Mouse (Mus musculus) embryo, embryonic 11.5 days (tissue): ENCODE data around the gene Syt16.

Source experiments
- DNase-seq: peaks from one replicate; pipeline ENCODE4 v3.0.0-alpha.2; 2012; ENCODE audit warnings: low read depth, low spot score

Syt16 gene

DNA sequence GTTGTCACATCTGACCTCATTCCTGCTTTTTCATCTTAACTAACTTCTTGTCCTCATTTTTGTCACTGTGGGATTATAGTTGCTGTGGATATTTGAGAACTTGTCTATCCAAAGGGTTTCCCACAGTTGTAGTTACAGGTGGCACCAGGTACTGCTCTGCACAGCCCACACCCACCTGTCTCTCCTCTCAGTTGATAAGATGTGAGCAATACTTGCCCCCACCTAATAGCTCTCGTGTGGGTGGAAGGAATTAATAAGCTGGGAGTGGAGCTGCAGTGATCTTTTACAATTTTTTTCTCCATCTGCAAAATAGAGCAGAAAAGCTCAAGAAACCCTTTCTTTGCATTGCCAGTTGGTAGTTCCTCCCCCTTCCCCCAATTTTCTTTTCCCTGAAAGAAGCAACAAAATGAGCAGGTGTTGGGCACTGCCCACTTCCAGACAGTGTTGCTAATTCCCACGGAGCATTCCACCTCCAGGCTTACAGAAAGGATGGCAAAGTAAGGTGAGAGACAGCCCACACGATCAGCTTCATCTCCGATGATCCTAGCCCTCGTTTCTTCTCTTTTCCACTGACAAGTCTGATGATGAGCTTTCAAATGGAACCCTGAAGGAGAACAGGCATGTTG, 218.8 kb downstream of the Syt16 start:
- DNase-seq = no peak

DNA sequence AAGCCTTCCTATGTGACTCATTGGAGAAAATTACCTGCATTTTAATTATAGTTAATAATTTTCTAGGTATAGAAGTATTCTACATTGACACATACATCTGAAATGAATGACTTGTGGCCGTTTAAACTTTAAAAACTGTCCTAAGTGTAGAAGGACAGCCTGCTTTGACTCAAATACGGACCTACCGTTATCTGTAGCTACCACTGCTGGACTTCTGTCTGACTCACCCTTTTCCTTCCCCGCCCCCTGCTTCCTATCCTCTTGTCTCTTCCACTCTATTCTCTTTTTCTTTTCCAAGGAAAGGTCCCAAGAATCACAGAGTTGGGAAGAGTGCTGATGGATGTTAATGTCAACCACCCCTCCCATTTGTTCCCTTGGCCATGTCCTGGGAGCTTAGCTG, 222.4 kb downstream of the Syt16 start:
- no peak for DNase-seq

DNA sequence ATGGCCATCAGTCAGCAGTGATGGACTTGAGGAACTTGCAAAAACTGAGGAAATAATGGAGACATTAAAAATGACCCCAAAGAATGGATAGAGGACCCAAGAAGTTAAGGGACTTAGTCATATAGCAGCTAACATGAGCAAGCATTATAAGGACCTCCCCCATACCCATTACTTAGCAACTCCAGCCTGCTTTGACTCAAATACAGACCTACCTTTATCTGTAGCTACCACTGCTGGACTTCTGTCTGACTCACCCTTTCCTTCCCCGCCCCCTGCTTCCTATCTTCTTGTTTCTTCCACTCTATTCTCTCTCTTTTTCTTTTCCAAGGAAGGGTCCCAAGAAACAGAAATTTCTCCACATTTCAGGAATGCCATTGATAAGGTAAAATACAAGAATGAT, 223.2 kb downstream of the Syt16 start:
- DNase-seq = no peak

DNA sequence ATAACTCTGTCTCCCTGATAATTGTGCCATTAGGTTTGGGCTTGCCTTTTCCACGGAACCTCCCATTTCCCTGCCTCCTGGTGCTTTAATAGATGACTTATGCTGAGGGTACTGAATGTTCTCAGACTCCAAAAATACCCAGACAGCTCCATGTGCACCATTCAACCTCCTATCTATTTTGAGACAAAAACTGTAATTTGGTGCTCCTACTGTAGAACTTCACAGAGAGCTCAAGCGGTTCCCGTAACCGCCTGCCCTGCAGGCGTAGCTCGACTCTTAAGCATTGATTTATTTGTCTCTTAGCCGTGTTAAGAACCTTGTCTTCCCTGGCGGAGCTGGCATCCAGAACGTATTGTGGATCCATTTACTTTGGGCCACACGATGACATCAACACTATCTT, 233.3 kb downstream of the Syt16 start:
- DNase-seq = no peak

DNA sequence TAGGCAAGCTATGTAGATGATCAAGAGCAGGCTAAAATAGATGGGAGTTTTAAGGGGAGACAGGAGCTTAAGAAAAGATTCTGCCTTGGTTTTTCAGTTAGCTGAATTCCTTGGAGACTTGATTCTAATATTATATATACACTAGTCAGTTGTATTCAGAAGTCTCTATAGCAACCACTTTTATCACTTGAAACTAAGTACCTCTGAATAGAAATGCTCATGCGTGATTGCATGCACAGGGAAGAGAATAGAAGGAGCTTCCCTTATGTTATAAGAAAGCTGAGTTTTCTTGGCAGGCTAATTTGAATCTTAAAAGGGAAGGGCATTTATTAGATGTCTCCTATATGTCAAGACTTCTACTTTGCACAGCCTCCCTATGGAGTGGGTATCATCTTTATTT, 235.4 kb downstream of the Syt16 start:
- no peak for DNase-seq

DNA sequence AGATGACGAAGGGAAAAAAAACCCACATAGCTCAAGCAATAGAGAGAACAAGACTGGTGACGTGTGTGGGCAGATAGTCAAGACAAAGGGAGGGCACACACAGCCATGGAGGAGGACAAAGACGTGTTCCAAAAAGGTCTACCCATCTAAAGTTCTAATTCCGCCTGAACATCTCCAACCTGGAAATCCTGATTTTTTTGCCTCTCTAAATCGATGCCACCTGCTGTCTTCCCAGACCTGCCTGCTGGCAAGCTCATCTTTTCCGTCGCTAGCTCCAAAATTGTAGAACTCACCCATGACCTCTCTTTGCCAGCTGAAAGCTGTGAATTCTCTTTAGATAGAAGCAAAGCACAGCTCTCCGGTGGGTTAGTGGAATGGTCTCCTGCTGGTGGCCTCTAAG, 238.7 kb downstream of the Syt16 start:
- DNase-seq = no peak

DNA sequence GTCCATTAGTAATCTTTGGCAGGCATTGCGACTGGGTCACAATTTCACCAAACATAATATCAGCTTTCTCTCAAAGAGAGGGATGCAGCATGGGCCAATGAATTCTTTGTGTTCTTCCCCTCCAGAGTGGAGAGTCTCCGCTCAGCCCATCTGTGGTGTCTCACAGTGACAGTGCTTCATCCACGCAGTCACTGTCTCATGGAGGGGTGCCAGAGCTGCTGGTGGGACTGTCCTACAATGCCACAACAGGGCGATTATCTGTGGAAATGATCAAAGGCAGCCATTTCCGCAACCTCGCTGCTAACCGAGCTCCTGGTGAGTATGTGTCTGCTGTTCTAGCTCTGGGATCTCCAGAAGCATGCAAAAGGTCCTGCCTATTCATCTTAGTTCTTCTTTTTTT, 240.6 kb downstream of the Syt16 start:
- DNase-seq = no peak

DNA sequence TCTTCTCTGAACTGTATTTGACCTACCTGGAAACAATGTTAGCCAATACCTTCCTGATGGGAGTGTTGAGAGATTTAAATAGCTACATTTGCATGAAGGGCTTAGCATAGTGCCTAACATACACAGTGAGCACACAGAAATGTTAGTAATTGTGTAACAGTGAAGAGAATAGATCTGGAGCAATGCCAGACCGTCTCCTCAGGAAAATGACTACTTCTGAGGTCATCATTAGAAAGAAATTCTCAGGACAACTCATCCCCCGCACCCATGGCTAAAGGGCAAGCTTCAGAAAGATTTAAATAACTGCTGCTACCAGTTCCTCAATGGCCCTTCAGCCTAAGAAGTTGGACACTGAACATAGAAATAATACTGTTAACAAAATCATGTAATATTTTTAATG, 241.3 kb downstream of the Syt16 start:
- no peak for DNase-seq

DNA sequence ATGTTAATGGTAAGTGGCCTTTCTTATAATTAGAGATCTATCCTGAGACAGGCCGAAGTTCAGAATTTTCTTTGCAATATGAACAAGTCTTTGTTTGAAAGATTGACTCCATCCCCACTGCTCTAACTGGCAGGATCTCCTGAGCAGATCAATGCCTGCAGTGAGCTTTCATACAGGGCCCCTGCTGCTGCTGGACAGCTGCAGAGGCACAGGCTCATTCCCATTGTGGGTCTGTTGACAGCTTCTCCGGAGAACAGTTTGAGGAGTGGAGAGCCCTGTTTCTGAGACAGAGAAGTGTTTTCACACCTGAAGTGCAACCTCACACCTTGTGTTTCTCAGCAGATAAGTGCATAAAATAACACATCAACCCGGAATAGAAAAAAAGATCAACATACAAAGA, 267.4 kb downstream of the Syt16 start:
- DNase-seq = no peak

DNA sequence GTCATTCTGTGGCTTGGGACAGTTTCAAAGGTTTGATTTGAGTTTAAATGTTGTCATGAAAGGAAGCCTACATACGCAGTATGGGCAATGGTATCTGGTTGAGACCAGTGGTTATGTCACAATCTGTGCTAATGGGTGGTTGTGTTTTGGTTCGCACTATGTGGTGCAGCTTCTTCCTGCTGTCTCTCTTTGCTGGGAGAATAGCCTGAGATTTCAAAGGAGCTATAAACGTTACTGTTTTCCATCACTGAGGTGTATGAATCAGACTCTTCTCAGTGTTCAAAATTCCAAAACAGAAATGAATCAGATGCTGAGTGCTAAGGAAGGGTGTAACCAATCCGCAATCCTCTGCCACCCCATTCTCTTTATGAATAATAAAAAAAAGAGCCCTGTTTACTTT, 269.6 kb downstream of the Syt16 start:
- DNase-seq = no peak

DNA sequence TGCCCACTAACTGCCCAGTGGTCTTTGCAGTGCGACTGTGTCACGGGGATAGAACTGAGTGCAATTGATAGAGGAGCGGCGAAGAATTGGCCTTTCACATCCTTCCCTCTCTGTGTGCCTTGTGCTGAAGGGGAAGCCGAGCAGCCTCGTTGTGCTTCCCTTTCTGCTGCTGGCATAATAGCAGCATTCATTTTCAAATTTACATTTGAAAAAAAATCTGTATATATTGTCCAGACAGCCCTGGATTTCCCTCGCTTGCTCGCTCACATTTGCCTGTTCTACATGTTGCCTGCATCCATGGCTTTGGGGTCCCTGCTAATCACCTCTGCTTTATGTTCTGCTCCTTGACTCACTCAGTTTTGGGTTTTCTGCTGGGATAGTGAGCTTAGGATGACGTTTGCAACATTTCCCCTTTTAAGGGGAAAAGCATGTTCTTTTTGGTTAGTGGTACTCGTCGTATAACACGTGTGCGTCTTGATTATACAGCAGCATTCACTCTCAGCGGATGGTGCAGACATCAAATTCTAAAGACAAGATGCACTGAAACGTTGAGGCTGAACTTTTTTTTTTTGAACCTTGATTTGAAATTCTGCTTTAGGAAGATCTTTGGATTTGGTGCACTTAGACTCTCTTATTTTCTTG, 271.3 kb downstream of the Syt16 start:
- no peak for DNase-seq

DNA sequence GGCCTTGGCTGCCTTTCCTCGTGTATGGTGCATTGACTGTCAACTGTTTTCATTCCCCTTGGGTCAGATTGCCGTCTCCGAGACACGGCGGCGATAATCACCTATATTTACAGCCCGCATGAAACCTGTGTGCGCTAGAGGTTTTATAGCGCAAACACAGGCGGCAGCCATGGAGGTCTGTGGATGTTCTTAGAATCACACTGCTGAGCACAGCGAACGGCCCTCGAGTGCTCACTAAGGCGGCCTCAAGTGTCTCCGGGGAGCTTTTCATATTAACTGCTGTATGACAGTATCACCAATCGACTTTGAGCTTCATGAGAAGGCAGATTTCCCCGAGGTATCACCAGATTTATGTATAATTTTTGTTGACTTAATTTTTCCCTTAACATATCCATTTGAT, 275.1 kb downstream of the Syt16 start:
- no peak for DNase-seq

DNA sequence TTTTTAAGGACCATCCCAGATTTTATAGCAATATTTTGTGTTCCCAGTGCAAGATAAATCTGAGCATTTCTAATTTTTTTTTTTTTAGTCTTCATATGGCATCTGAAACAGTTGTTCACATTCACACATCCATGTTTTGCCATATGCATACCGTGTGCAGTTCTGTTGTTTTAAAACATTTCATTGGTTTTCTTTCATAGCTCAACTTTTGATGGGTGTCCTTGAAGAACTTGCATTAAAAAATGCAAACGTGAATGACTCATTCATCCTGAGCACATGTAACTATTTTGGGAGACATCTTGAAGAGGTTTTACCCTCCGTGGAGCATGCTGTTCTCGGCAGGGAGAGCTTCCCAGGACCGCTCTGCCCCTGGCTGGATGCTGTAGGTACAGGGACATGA, 279.8 kb downstream of the Syt16 start:
- DNase-seq = no peak

DNA sequence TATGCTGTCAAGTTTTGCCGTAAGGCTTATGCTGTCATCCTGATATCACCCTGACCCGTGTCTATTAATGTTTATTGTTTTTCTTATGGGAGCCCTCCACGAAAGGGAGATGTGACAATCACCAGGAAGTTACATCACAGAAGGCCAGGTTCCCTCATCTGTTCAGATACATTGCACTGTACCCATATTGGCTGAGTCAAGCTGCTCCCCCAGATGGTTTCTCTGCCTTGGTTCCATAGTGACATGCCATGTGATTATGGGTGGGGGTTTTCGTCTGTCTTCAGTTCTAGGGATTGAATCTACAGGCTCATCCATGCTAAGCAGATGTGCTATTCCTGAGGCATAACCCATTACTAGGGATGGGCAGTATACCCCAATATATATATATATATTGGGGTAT, 283.9 kb downstream of the Syt16 start:
- no peak for DNase-seq

DNA sequence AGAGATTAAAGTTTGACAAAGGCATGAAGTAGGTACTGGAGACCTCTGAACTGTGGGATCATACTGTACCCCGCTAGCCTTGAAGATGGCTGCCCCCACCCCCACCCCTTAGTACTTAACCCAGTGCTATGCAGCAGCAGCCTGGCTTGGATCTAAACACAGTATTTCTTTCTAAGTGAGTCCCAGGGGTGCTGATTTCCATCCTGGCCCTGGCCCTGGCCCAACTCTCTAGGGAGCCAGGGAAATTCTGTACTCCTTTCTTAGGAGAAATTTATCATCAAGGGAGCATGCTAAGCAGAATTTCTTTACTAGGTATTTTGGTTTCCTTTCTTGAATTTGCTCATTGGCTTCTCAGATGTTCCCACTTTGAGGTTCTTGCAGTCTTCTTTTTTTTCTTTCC, 285.4 kb downstream of the Syt16 start:
- DNase-seq = no peak

DNA sequence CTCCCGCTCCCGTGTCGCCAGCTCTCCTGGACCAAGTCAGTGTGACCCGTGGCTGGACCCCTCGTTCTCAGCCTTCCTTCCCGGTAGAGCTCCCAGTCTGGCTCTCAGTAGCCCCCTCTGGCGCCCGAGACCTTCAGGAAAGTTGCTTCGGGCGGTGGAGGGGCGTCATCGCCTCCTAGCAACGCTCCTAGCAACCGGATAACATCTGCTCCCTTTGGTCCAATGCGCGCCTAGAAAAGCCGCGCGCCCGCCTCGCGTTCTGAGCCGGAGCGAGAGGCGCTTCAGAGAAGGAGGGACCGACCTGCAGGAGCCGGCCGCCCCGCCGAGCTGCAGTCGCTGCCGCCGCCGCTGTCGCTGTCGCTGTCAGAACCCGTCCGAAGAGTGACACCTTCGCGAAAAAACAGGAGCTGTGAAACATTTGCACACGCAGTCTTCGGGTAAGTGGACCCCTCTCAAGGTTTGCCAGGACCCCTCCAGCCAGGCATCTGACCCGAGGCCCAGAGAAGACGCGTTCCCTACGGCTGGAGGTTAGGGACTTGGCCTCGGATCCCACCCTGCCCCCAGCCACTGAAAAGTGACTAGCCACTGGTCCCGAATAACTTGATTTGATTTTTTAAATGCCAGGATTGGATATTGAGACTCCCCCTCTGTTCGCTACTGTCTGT, 286.7 kb downstream of the Syt16 start:
- peak; percentile 90 for DNase-seq

DNA sequence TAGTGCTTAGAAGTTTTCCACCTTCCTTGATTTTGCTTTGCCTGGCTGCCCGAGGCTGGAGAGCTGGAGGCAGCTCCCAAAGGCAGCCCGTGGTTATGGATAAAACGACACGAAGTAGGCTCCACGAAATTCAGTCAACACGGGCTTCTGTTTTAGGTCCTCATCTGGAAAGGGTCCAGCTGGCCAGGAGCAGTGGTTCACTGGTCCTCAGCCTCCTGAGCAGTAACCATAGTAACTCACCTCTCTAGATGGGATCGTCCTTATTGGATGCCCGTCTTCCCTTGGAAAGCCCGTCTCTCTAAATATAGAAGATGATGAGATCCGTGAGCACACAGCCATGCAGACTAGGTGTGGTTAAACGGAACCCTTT, 287.2 kb downstream of the Syt16 start:
- no peak for DNase-seq

DNA sequence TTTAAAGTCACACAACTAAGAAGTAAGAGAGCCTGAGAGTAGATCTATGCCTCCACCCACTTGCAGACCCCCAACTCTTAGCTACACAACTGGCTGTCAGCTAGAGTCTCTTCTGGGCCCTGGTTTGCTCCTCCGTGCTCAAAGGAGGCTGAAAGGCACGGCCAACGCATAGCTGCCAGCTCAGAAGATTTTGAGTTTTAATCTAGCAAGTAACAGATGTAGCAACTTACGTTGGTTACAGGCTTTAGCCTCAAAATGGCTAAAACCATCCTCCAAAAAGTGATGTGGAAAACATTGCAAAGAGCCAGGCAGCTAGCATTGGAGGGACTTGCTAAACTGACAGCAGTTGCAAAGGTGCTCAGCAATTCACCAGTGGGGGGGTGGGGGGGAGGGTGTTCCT, 293.5 kb downstream of the Syt16 start:
- no peak for DNase-seq

DNA sequence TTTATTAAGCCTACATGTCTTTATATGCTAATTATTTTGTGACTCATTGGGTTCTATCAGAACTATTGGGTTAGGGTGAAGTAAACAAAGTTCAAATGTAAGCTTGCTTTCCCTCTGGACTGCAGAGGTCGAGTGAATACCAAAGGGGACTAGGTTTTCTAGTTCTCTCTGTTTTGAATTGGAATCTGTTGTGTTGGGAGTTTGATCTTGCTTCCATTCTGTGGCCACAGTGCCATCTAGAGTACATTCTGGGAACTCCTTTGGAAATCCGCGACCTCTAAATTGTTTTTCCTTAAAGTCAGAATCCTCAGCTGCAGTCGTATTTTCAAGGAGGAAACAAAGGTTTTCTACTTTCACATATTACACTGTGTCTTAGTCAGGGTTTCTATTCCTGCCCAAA, 296.2 kb downstream of the Syt16 start:
- DNase-seq = peak; percentile 46

DNA sequence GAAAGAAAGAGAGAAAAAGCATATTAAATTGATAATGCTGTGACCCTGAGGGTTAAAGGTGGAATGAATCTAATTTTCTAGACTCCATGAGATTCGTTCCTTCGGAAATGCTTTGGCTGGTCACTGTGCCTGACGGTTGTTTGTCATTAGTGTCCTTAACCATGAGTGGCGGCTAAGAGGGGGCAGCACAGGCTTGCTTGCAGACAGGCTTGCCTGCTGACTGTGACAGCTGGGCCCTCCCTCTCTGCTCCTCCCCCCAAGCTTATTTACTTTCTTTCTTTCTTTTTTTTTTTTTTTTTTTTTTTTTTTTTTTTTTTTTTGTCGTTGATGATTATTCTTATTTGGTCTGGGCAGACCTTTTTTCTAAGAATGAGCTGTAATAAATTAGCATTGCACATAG, 298.9 kb downstream of the Syt16 start:
- DNase-seq = no peak

DNA sequence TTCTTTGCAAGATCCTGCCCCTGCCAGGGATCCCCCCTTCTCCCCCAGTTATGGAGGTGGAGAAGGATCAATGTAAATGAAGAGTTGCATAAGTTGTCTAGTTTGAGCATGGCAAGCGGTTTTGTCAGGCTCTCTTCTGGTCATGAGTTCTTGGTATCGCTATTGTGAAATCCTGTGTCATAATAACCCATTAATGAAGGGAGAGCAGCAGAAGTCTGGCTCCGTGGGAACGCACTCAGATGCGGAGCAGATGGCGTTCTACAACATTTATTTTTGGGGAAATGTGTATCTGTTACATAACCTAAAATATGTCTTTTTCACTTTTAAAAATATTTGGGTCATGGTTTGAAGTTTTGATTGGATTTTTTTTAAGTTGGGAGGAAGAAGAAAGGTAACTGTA, 304.1 kb downstream of the Syt16 start:
- no peak for DNase-seq

DNA sequence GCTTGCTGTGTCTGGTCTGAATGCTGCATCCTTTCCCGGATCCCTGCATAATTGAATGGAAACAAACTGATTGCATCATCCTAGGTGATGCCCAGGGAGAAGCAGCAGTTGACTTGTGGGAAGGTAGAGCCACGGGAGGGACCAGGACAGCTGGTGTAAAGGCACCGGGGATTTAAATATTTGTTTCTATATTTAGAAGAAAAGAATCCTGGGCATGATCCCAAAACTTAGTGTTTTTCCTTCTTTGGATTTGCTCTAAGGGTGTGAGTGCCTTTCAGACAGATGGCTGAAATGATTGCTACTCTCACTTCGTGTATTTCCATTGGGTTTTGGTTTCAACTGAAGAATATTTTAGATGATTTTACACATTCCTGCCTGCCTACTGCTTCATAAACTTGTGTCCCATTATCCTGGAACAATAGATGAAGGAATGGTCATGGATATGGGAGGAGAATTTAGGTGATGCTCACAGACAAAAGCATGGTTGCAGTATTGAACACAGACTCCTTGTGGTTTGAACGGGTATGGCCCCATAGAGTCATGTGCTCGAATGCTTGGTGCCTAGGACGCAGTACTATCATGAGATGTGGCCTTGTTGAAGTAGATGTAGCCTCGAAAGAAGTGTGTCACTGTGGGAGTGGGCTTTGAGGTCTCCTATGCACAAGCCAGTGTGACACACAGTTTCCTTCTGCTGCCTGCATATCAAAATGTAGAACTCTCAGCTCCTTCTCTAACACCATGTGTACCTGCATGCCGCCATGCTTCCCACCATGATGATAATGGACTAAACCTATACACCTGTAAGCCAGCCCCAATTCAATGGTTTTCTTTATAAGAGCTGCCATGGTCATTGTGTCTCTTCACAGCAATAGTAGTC, 306.2 kb downstream of the Syt16 start:
- DNase-seq = no peak

DNA sequence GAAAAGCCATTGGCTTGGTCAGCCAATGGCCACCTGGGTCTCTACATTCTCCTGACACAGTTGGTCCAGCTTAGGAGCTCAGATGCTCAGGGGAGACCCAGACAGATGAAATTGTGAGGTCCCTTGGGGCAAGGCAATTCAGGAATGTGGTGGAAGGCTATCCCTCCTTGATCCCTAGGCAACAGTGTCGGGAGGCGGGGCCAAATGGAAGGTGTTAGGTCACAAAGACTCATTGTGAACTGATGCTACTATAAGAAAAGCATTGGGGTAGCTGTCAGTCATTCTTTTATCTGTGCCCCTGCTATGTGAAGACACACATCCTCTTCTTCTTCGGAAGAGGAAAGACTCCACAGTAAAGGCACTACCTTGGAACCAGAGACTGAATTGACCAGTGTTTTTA, 315.1 kb downstream of the Syt16 start:
- DNase-seq = no peak
